Mouse (Mus musculus) ES-Bruce4 (cell line): ENCODE measurements around the gene Sept3. TPM values are rescaled to one million over a fixed set of nuclear protein-coding genes. Genes with fewer than 3 reads are reported as not detected.

Experiments used
- H3K27ac ChIP-seq: 2 replicates; pipeline ENCODE4 v1.5.1; 2012; ENCODE audit warnings: low read length, inconsistent platforms; ENCODE audit not compliant: insufficient read depth
- H3K27me3 ChIP-seq: 2 replicates; pipeline ENCODE4 v1.6.1; 2012; ENCODE audit warnings: mild to moderate bottlenecking, low read length, inconsistent platforms; ENCODE audit not compliant: control insufficient read depth, poor library complexity, insufficient read depth, severe bottlenecking
- H3K36me3 ChIP-seq: 2 replicates; pipeline ENCODE4 v1.6.1; 2012; ENCODE audit warnings: inconsistent platforms, mild to moderate bottlenecking, low read length, moderate library complexity; ENCODE audit not compliant: control insufficient read depth, poor library complexity, insufficient read depth, severe bottlenecking
- H3K4me1 ChIP-seq: one replicate; pipeline ENCODE4 v1.8.1; 2011; ENCODE audit warnings: low read length; ENCODE audit not compliant: control insufficient read depth, insufficient read depth
- H3K4me3 ChIP-seq: 2 replicates; pipeline ENCODE4 v1.5.1; 2011; ENCODE audit warnings: low read depth, mild to moderate bottlenecking, low read length
- H3K9ac ChIP-seq: 2 replicates; pipeline ENCODE4 v1.6.1; 2012; ENCODE audit warnings: low read depth, mild to moderate bottlenecking, inconsistent platforms; ENCODE audit not compliant: poor library complexity, severe bottlenecking
- H3K9me3 ChIP-seq: replicated peaks from 2 replicates; pipeline ENCODE4 v1.6.1; 2012; ENCODE audit warnings: mild to moderate bottlenecking, low read length, inconsistent platforms; ENCODE audit not compliant: control insufficient read depth, poor library complexity, insufficient read depth, severe bottlenecking
- CTCF ChIP-seq: IDR thresholded peaks from one replicate; pipeline ENCODE4 v1.8.1; 2011; ENCODE audit warnings: low read depth, low read length
- EP300 ChIP-seq: IDR thresholded peaks from 2 replicates; pipeline ENCODE4 v1.6.1; 2011; ENCODE audit warnings: low read depth, low read length; ENCODE audit not compliant: insufficient read depth
- POLR2A ChIP-seq: IDR thresholded peaks from one replicate; pipeline ENCODE4 v1.8.1; 2011; ENCODE audit warnings: low read length; ENCODE audit not compliant: insufficient read depth
- polyA plus RNA-seq: library from polyadenylated mRNA; stranded (reverse); fragments of >200 nt; gene quantifications from 2 replicates; pipeline ENCODE4 v1.2.4, GENCODE M21; 2011; ENCODE audit warnings: low read depth; ENCODE audit not compliant: missing spikeins, insufficient read depth, insufficient read length

Sept3 gene
- polyA plus RNA-seq, 1 experiment = 9.7 TPM

DNA sequence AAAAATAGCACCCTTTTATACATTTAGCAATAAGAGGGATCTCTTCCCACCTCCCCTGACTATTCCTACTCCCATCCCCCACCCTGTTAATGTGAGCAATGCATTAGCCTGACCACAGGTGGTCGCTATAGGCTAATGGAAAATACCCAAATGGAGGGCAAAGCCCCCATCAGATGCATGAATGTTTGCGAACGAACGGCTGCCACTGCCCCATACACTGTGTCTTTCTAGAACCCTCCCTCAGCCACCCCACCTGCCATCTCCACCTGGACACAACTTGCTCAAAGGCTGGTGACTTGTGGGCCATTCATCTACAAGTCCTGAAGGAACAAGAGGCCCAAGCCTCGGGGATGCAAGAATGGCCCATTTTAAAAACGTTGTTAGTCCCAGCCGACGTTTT lies 19.4 kb downstream of the Sept3 start:
- Histone ChIP-seq H3K4me3 (no peak overlapping the region), H3K9ac (no peak overlapping the region), H3K27ac (no peak overlapping the region), H3K4me1 (peaks cover 2% of the 10 kb centered on the region), H3K27me3 (no peaks in the 10 kb centered on the region), H3K36me3 (no peaks in the 10 kb centered on the region; the same call in 1 of the 2 replicates), H3K9me3 (no peaks in the 10 kb centered on the region)
- TF ChIP-seq EP300 (no peak), CTCF (peak; percentile 33)

DNA sequence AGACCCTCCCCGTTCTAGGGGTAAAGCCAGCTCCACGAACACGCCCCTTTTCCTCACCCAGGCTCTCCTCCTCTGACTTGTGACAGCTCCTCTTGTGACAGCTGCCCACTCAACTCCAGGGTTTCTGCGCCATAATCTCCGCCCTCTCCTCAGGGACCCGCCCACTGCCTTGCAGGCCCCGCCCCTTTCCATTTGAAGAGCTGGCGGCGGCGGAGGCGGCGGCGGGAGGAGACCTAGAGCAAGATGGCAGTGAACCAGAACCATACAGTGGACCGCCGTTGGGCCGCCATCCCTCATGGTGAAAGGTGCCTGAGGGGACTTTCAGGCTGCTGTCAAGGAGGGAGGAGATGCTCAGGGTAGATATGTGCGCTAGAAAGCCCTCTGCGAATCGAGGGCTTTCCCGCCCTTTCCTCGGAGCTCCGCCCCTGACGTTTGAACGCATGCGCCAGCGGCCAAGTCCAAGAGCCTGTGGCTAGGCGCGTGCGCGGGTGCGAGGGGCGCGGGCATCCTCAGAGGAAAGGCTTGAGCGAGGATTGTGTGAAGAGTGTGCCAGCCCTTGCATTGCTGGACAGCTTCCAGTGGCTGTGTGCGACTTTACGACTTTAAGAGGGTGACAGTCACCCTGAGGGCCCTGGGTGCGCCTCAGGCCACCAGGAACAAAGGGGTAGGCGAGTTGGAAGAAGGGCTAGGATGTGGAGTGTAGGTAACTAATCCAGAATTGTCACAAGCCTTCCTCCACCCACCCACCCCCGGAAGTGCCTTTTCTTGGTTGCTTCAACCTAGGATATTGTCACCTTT lies 24.3 kb downstream of the Sept3 start, which contains the start of gene Wbp2nl:
Gene Wbp2nl (plus strand): TSS at position 191 of the 798 bp plus-strand sequence.
- Histone ChIP-seq H3K27ac (no peak within 1 kb of the TSS), H3K4me3 (peak within 1 kb of the TSS; percentile 75), H3K27me3 (no peaks in the 10 kb centered on the region), H3K4me1 (peaks cover 2% of the 10 kb centered on the region), H3K9ac (no peak within 1 kb of the TSS; the same call in 1 of the 2 replicates), H3K36me3 (no peaks in the 10 kb centered on the region), H3K9me3 (no peaks in the 10 kb centered on the region)
- TF ChIP-seq POLR2A (no peak), EP300 (no peak), CTCF (no peak)

DNA sequence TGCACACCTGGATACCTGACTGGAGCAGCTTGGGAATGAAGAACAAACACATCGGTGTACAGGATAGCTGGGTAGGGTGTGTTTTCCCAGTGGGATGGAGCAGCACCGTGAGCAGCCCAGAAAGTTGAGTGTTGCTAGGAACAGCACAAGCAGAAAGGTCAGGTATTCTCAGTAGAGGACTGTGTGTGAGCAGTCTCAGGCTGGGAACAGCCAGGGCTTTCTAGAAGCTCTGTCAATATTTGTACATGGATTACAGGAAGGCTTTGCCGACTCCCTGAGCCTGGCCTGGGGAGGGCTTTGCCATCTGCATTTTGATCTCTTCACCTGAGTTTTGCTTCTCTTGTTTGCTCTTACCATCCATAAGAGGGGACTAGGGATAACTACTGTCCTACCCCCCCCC lies 32.4 kb downstream of the Sept3 start:
- Histone ChIP-seq H3K27me3 (no peaks in the 10 kb centered on the region), H3K9ac (no peak overlapping the region), H3K9me3 (no peaks in the 10 kb centered on the region), H3K27ac (no peak overlapping the region), H3K36me3 (no peaks in the 10 kb centered on the region), H3K4me3 (no peak overlapping the region), H3K4me1 (no peaks in the 10 kb centered on the region)
- TF ChIP-seq EP300 (no peak), POLR2A (no peak), CTCF (no peak)

DNA sequence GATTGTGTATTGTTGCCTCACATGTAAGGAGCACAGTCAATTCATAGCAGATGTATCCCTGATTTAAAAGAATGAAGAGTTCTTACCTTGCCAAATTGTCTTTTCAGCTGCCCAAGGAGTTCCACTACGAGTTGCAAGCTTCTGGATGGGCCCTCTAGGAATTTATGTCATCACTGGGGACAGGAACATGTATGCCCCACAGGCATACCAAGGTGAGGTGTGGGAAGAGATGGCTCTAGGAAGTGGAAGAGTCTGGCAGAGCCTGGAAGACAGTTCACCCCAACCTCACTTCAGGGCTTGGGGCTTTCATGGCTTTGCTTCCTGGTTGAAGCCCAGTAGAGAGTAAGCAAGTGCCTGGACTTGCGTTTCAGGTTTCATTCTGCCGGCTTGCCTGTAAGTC lies 33.7 kb downstream of the Sept3 start:
- no peaks in the 10 kb centered on the region for H3K4me1 ChIP-seq
- H3K4me3 ChIP-seq = no peak overlapping the region
- H3K27me3 ChIP-seq = no peaks in the 10 kb centered on the region
- H3K36me3 ChIP-seq = no peaks in the 10 kb centered on the region
- H3K27ac ChIP-seq = no peak overlapping the region
- H3K9me3 ChIP-seq = no peaks in the 10 kb centered on the region
- no peak overlapping the region for H3K9ac ChIP-seq
- TF ChIP-seq EP300 (no peak), CTCF (no peak), POLR2A (no peak)

DNA sequence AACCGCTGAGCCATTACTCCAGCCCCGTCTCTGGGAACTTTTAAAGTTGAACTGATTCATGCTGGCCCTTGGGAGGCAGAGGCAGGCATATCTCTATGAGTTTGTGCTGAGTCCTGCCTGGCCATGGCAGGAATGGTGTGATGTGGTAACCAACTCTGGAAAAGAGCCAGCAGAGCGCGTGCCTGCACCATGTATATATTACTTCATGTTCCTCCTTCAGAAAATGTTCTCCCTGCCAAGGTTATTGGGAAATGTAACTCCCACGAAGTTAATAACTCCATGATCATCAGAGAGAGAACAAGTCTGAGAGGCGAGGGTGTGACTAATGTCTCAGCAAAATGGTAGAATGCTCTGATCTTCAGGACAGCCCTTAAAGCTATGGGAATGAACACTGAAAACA lies 43.1 kb downstream of the Sept3 start:
- Histone ChIP-seq H3K9ac (no peak overlapping the region), H3K9me3 (no peaks in the 10 kb centered on the region), H3K4me1 (no peaks in the 10 kb centered on the region), H3K27me3 (no peaks in the 10 kb centered on the region), H3K4me3 (no peak overlapping the region), H3K36me3 (no peaks in the 10 kb centered on the region), H3K27ac (no peak overlapping the region)
- TF ChIP-seq EP300 (no peak), POLR2A (no peak), CTCF (no peak)

DNA sequence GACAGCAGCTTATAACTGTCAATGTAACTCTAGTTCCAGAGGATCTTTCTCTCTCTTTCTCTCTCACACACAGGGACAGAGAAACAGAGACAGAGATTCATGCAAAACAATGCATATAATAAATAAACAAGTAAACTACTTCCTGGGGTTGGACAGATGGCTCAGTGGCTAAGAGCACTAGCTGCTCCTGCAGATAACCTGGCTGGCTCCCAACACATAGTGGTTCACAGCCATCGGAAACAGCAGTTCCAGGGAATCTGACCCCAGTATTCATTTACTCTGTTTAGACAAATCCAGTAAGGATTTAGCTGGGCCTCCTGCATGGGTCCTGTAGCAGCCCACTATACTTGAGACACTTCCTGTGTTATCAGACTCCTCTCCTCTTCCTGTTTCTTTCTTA lies 44.9 kb downstream of the Sept3 start:
- Histone ChIP-seq H3K36me3 (no peaks in the 10 kb centered on the region), H3K9ac (no peak overlapping the region), H3K4me1 (no peaks in the 10 kb centered on the region), H3K27ac (no peak overlapping the region), H3K4me3 (no peak overlapping the region), H3K27me3 (no peaks in the 10 kb centered on the region), H3K9me3 (no peaks in the 10 kb centered on the region)
- TF ChIP-seq POLR2A = no peak
- TF ChIP-seq CTCF = no peak
- TF ChIP-seq EP300 = no peak
